ENCODE assay signal across 21 mouse cellular contexts in genomic region chr5:67824600-67824999, GRCm38 (mm10). TPM values are rescaled to one million over a fixed set of nuclear protein-coding genes. Genes with fewer than 3 reads are reported as not detected.
A peak's percentile ranks its signal among the peaks of the same experiment; 100 is the strongest.
DNase-seq lines count a peak whose midpoint lies in the region; ATAC-seq and TF ChIP-seq lines count a peak whose summit lies in the region.
"Had no signal": no experiment of that assay in that cellular context is flagged by ENCODE, and none has a peak within 500 bp of the region (broad histone marks: within the 10 kb centered on the region; RNA-seq: fewer than 3 reads in every experiment).

No protein-coding gene starts in this region.

- no peak for TF ChIP-seq POLR2A in cerebellum, adult 2 months (IDR thresholded peaks at IDR 0.05; ENCODE audit: borderline replicate concordance, insufficient read depth, low read length)

- peaks cover 31% of the 10 kb centered on the region for H3K4me1 ChIP-seq in cerebellum, adult 2 months (ENCODE audit: control insufficient read depth, insufficient read depth, low read length)
- H3K4me1 ChIP-seq: midbrain, embryonic 13.5 days had no signal

- H3K27me3 ChIP-seq in cerebellum, adult 2 months (ENCODE audit: control insufficient read depth, insufficient read depth, low read length): no peaks in the 10 kb centered on the region
- H3K27me3 ChIP-seq: heart, embryonic 15.5 days; hindbrain, embryonic 13.5 days; liver, embryonic 13.5 days; megakaryocyte, embryonic 14.5 days; midbrain, embryonic 13.5 days had no signal

- no peak overlapping the region for H3K27ac ChIP-seq in cerebellum, adult 2 months (ENCODE audit: insufficient read depth, low read length)
- H3K27ac ChIP-seq: heart, embryonic 15.5 days; hindbrain, embryonic 13.5 days; liver, embryonic 13.5 days; midbrain, embryonic 13.5 days had no signal

- intact Hi-C loops in left cerebral cortex, postnatal 4 days (cut with DNase I): no loop called here

- WGBS in cerebellum, adult 2 months: 21% methylated on average over 2 of the region's 2 CpGs

- no peak overlapping the region for H3K4me3 ChIP-seq in cerebellum, adult 2 months (replicated peaks; ENCODE audit: insufficient read depth, low read depth, low read length)
- H3K4me3 ChIP-seq: heart, embryonic 15.5 days; hindbrain, embryonic 13.5 days; liver, embryonic 13.5 days; megakaryocyte, embryonic 14.5 days; midbrain, embryonic 13.5 days had no signal

- peak; percentile 35 for ATAC-seq in frontal cortex, adult (ENCODE audit: low TSS enrichment)
- ATAC-seq: inflammation-experienced regulatory T-cells, adult 6 months; midbrain, embryonic 13.5 days had no signal

- no peak for TF ChIP-seq CTCF in cerebellum, adult 2 months (IDR thresholded peaks at IDR 0.05; ENCODE audit: borderline replicate concordance, insufficient read depth, low read depth, low read length)

- peak; percentile 27 to 51 for DNase-seq in cerebellum, adult 2 months
- no peak for DNase-seq in cerebellum, adult 9-10 months
- DNase-seq in frontal cortex, postnatal 25 days (ENCODE audit: low spot score in 2 of 2): no peak
- DNase-seq in left cerebral cortex, postnatal 4 days: peak; percentile 40
- no peak for DNase-seq in left cerebral cortex, adult 18-20 months (ENCODE audit: low spot score in 2 of 2)
- no peak for DNase-seq in adrenal gland, postnatal 25 days
- DNase-seq: adrenal gland, postnatal 14 days; cerebellum, adult 11 months; heart, postnatal 36 days; kidney, adult 18-20 months; kidney, postnatal 10 days; liver, embryonic 13.5 days; lung, adult 2 months; thymus, adult 2 months; thymus, postnatal 4 days had no signal

RNA-seq across cellular contexts. Expression of gene Atp8a1, which starts 22.6 kb away (rescaled TPM):
- 56.1 and 60.9 TPM in 2 replicates for polyA plus RNA-seq in cerebellum, adult 2 months (2012; rRNA removed)
- total RNA-seq in left cerebral cortex, postnatal 4 days (2021): 100 to 1,000 TPM; 163 to 172 TPM
- total RNA-seq in left cerebral cortex, adult 18-20 months (2021): 100 to 1,000 TPM; 169 to 192 TPM
- total RNA-seq in adrenal gland, postnatal 25 days (2021): 11.8 and 16.8 TPM in 2 replicates

Comparison
In these comparisons a context has a peak if more than half of its experiments do, and no peak if none do; other contexts are left out.
1. DNase-seq: peak in cerebellum, adult 2 months (2 of 2) and left cerebral cortex, postnatal 4 days (single experiment); none in cerebellum, adult 9-10 months (single experiment), frontal cortex, postnatal 25 days (0 of 2), left cerebral cortex, adult 18-20 months (0 of 2) and adrenal gland, postnatal 25 days (single experiment).